Mouse (Mus musculus) limb, embryonic 12.5 days (tissue): Measurements from ENCODE around the gene Med20. TPM values are rescaled to one million over a fixed set of nuclear protein-coding genes. Genes with fewer than 3 reads are reported as not detected.

Source experiments
- ATAC-seq: fragments of 200-750 bp; cut with Nextera tagmentation; 2 replicates; pipeline ENCODE4 v1.8.0; 2017; ENCODE audit warnings: low read depth, moderate TSS enrichment; ENCODE audit not compliant: insufficient number of reproducible peaks, insufficient read depth, low FRiP score, low TSS enrichment
- H3K27ac ChIP-seq: fragments of 300-500 bp; sonication (generic); 2 replicates; pipeline ENCODE4 v1.5.1; 2016; ENCODE audit warnings: mild to moderate bottlenecking, moderate library complexity
- H3K27me3 ChIP-seq: fragments of 300-500 bp; sonication (generic); 2 replicates; pipeline ENCODE4 v1.6.1; 2016; ENCODE audit warnings: mild to moderate bottlenecking, moderate library complexity
- H3K36me3 ChIP-seq: fragments of 300-500 bp; sonication (generic); 2 replicates; pipeline ENCODE4 v1.6.1; 2016; ENCODE audit warnings: mild to moderate bottlenecking, moderate library complexity
- H3K4me1 ChIP-seq: fragments of 300-500 bp; sonication (generic); replicated peaks from 2 replicates; pipeline ENCODE4 v1.6.1; 2016
- H3K4me2 ChIP-seq: fragments of 300-500 bp; sonication (generic); 2 replicates; pipeline ENCODE4 v1.6.1; 2016; ENCODE audit warnings: mild to moderate bottlenecking, moderate library complexity
- H3K4me3 ChIP-seq: fragments of 300-500 bp; sonication (generic); replicated peaks from 2 replicates; pipeline ENCODE4 v1.5.1; 2016; ENCODE audit warnings: mild to moderate bottlenecking
- H3K9ac ChIP-seq: fragments of 300-500 bp; sonication (generic); replicated peaks from 2 replicates; pipeline ENCODE4 v1.6.1; 2016; ENCODE audit warnings: mild to moderate bottlenecking, moderate library complexity
- H3K9me3 ChIP-seq: fragments of 300-500 bp; sonication (generic); 2 replicates; pipeline ENCODE4 v1.6.1; 2016; ENCODE audit warnings: mild to moderate bottlenecking, moderate library complexity
- WGBS: fragments of 180-500 bp; shearing (Covaris S2); methylation state at CpG from one replicate; pipeline ENCODE4 v1.1.7; 2016; 5-methylcytosine and 5-hydroxymethylcytosine counted together
- polyA plus RNA-seq: library from polyadenylated mRNA; unstranded; fragments of >200 nt; fragmentation: Nextera tagmentation; extraction: Ambion mirVana; gene quantifications from 2 replicates; pipeline ENCODE4 v1.2.1, GENCODE M21; 2016

Gene Med20
- polyA plus RNA-seq, 1 experiment from 2014 or later = 48.9 TPM

- no peak for ATAC-seq
- 85% methylated on average over 5 of the region's 5 CpGs for WGBS
These were observed 44.3 kb downstream of the Med20 start for GRCm38 (mm10) chr17:47655697-47656096.

GRCm38 (mm10) chr17:47657901-47658300 lies 46.5 kb downstream of the Med20 start:
- no peak overlapping the region for H3K4me3 ChIP-seq
- no peak overlapping the region for H3K27ac ChIP-seq
- no peaks in the 10 kb centered on the region for H3K27me3 ChIP-seq
- H3K36me3 ChIP-seq = peaks cover 10% of the 10 kb centered on the region
- no peak for ATAC-seq
- H3K4me2 ChIP-seq = no peak overlapping the region
- 69% methylated on average over 4 of the region's 4 CpGs for WGBS
- H3K4me1 ChIP-seq = no peaks in the 10 kb centered on the region
- no peak overlapping the region for H3K9ac ChIP-seq
- H3K9me3 ChIP-seq = no peaks in the 10 kb centered on the region

More at GRCm38 (mm10) chr17:47655697-47656096, 44.3 kb downstream of the Med20 start:
- no peak overlapping the region for H3K9ac ChIP-seq
- H3K27ac ChIP-seq = no peak overlapping the region
- no peak overlapping the region for H3K4me3 ChIP-seq
- no peaks in the 10 kb centered on the region for H3K9me3 ChIP-seq
- no peaks in the 10 kb centered on the region for H3K27me3 ChIP-seq
- H3K4me1 ChIP-seq = no peaks in the 10 kb centered on the region
- peaks cover 10% of the 10 kb centered on the region for H3K36me3 ChIP-seq
- no peak overlapping the region for H3K4me2 ChIP-seq

GRCm38 (mm10) chr17:47658741-47659243 lies 47.4 kb downstream of the Med20 start:
- no peaks in the 10 kb centered on the region for H3K27me3 ChIP-seq
- H3K4me1 ChIP-seq = no peaks in the 10 kb centered on the region
- peaks cover 4% of the 10 kb centered on the region for H3K36me3 ChIP-seq
- H3K9me3 ChIP-seq = no peaks in the 10 kb centered on the region
- no peak overlapping the region for H3K9ac ChIP-seq
- H3K4me3 ChIP-seq = no peak overlapping the region
- H3K27ac ChIP-seq = no peak overlapping the region
- WGBS = 86% methylated on average over 3 of the region's 3 CpGs
- ATAC-seq = no peak
- H3K4me2 ChIP-seq = no peak overlapping the region

- no peak overlapping the region for H3K4me3 ChIP-seq
- no peaks in the 10 kb centered on the region for H3K4me1 ChIP-seq
- ATAC-seq = no peak
- H3K36me3 ChIP-seq = 0 out of 2 replicates have a peak, but pooled peaks cover 3% of the 10 kb centered on the region
- WGBS = 71% methylated on average over 9 of the region's 9 CpGs
- H3K9ac ChIP-seq = no peak overlapping the region
- H3K4me2 ChIP-seq = no peak overlapping the region
- H3K27ac ChIP-seq = no peak overlapping the region
- H3K27me3 ChIP-seq = no peaks in the 10 kb centered on the region
- H3K9me3 ChIP-seq = no peaks in the 10 kb centered on the region
These were observed 51.8 kb downstream of the Med20 start for GRCm38 (mm10) chr17:47663009-47663713.

- Histone ChIP-seq H3K27me3 (no peaks in the 10 kb centered on the region), H3K4me3 (no peak overlapping the region), H3K4me2 (no peak overlapping the region), H3K36me3 (0 out of 2 replicates have a peak, but pooled peaks cover 3% of the 10 kb centered on the region), H3K4me1 (no peaks in the 10 kb centered on the region), H3K27ac (no peak overlapping the region), H3K9ac (no peak overlapping the region), H3K9me3 (no peaks in the 10 kb centered on the region)
- 89% methylated on average over 7 of the region's 7 CpGs for WGBS
- no peak for ATAC-seq
These were observed 53.1 kb downstream of the Med20 start for GRCm38 (mm10) chr17:47664474-47664873.

- H3K27ac ChIP-seq = no peak overlapping the region
- no peak overlapping the region for H3K4me2 ChIP-seq
- H3K27me3 ChIP-seq = peaks cover 30% of the 10 kb centered on the region
- peaks cover 10% of the 10 kb centered on the region; the same call in 1 of the 2 replicates for H3K36me3 ChIP-seq
- peaks cover 19% of the 10 kb centered on the region for H3K4me1 ChIP-seq
- ATAC-seq = no peak
- H3K9me3 ChIP-seq = no peaks in the 10 kb centered on the region
- H3K9ac ChIP-seq = no peak overlapping the region
- 83% methylated on average over 4 of the region's 4 CpGs for WGBS
- no peak overlapping the region for H3K4me3 ChIP-seq
These were observed 57.8 kb downstream of the Med20 start for GRCm38 (mm10) chr17:47669166-47669565.

- Histone ChIP-seq H3K27me3 (peaks cover 30% of the 10 kb centered on the region), H3K36me3 (peaks cover 18% of the 10 kb centered on the region), H3K9me3 (no peaks in the 10 kb centered on the region), H3K27ac (no peak overlapping the region), H3K4me3 (peak overlapping the region; percentile 44), H3K4me2 (peak overlapping the region; percentile 89), H3K4me1 (peaks cover 19% of the 10 kb centered on the region), H3K9ac (peak overlapping the region; percentile 59)
- 9% methylated on average over 14 of the region's 14 CpGs for WGBS
- ATAC-seq = 0 out of 2 replicates have a peak, but pooled peaks have one; percentile 19
These were observed 60.6 kb downstream of the Med20 start for GRCm38 (mm10) chr17:47671988-47672310.

- Histone ChIP-seq H3K27me3 (peaks cover 30% of the 10 kb centered on the region), H3K27ac (no peak overlapping the region), H3K4me1 (peaks cover 19% of the 10 kb centered on the region), H3K9me3 (no peaks in the 10 kb centered on the region), H3K36me3 (peaks cover 18% of the 10 kb centered on the region), H3K9ac (peak overlapping the region; percentile 59), H3K4me3 (peak overlapping the region; percentile 44), H3K4me2 (peak overlapping the region; percentile 89)
- peak; percentile 63; the same call in 1 of the 2 replicates for ATAC-seq
- 3% methylated on average over 68 of the region's 68 CpGs for WGBS
These were observed 61.1 kb downstream of the Med20 start for GRCm38 (mm10) chr17:47672311-47673111.

Other genes with a start within 250 kb of the Med20 start
- 75.8 and 77.7 TPM in 2 replicates for gene Mrps10, start 242.7 kb upstream of the Med20 start, polyA plus RNA-seq
- 0.45 and 0.55 TPM in 2 replicates for gene Guca1b, start 226.2 kb upstream of the Med20 start, polyA plus RNA-seq
- gene Guca1a, start 211.0 kb upstream of the Med20 start, polyA plus RNA-seq = 0.40 and 0.83 TPM in 2 replicates
- 0.37 and 0.55 TPM in 2 replicates for gene AI661453, start 175.0 kb upstream of the Med20 start, polyA plus RNA-seq
- gene 1700001C19Rik, start 174.2 kb upstream of the Med20 start, polyA plus RNA-seq = 0.20 and 0.37 TPM in 2 replicates
- gene Taf8, start 109.3 kb upstream of the Med20 start, polyA plus RNA-seq = 39.0 and 40.3 TPM in 2 replicates
- gene Ccnd3, start 106.5 kb upstream of the Med20 start, polyA plus RNA-seq = 323 and 348 TPM in 2 replicates
- gene Bysl, start 90 bp upstream of the Med20 start, polyA plus RNA-seq = 28.3 and 28.4 TPM in 2 replicates
- gene Gm20517, start within 50 bp of the Med20 start, polyA plus RNA-seq = 2.3 and 2.6 TPM in 2 replicates
- 8.1 and 8.9 TPM in 2 replicates for gene Usp49, start 19.1 kb downstream of the Med20 start, polyA plus RNA-seq
- 394 and 437 TPM in 2 replicates for gene Tomm6, start 76.8 kb downstream of the Med20 start, polyA plus RNA-seq
- gene Frs3, start 77.4 kb downstream of the Med20 start, polyA plus RNA-seq = 8.9 TPM in 2 replicates
- 0.42 and 0.54 TPM in 2 replicates for gene Gm21981, start 82.9 kb downstream of the Med20 start, polyA plus RNA-seq
- gene Prickle4, start 83.2 kb downstream of the Med20 start, polyA plus RNA-seq = 1.6 TPM in 1 of 2 replicates, not detected in the other
- not detected in 2 replicates for gene Pgc, start 115.3 kb downstream of the Med20 start, polyA plus RNA-seq
- 8.6 and 8.8 TPM in 2 replicates for gene Tfeb, start 125.4 kb downstream of the Med20 start, polyA plus RNA-seq
- gene Mdfi, start 223.1 kb downstream of the Med20 start, polyA plus RNA-seq = 32.1 and 44.7 TPM in 2 replicates